Mouse (Mus musculus) ovary, postnatal 10 days (tissue): ENCODE measurements around the gene Spag9.
"Not testable (repeated sequence)": the region's sequence is repeated elsewhere in the genome, so short reads cannot be mapped to it uniquely, and the experiment has no call there.

Source experiments
- DNase-seq: peaks from one replicate; pipeline ENCODE4 v3.0.0; 2022; ENCODE audit warnings: low spot score

Gene Spag9

GRCm38 (mm10) chr11:94054176-94054575 is 58.3 kb downstream of the Spag9 start:
- DNase-seq, result no peak

DNA sequence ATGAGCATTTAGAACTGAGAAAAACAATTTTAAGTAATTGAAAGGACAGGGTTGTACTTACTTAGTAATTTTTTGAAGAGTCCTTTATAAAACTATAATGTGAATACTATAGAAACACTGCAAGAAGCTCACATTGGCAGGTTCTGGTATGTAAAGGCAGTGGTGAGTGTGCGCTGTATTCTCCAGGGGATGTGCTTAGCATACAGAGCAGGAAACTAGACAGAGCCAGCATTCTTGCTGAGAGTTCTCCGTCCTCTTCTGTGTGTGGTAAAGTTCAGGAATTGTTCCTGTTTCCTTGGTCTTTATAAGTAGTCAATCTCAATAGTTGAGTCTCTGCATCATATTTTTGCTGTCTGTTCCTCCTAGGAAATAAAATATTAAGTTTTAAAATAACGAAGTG is 59.0 kb downstream of the Spag9 start:
- DNase-seq, result no peak

DNA sequence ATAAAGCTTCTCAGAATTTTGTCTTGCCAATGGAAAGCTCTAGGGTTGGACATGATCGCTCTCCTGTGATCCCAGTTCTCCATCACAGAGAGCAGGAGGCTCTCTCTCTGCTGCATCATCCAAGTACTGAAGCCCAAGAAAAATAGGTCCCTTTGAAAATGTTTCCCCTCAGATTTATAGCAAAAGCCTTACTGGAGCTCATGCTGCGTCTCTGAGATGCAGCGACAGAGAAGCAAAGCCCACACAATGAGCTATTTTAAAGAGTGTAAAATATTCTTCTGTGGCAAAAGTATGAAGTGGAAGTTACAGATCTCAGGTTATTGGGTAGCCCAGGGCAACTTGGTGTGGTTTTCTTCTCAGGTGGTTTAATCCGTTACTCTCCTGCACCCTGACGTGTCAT is 68.0 kb downstream of the Spag9 start:
- DNase-seq, result no peak

GRCm38 (mm10) chr11:94070455-94070854 is 74.6 kb downstream of the Spag9 start:
- DNase-seq, result no peak

GRCm38 (mm10) chr11:94073283-94073682 is 77.4 kb downstream of the Spag9 start:
- no peak for DNase-seq

DNA sequence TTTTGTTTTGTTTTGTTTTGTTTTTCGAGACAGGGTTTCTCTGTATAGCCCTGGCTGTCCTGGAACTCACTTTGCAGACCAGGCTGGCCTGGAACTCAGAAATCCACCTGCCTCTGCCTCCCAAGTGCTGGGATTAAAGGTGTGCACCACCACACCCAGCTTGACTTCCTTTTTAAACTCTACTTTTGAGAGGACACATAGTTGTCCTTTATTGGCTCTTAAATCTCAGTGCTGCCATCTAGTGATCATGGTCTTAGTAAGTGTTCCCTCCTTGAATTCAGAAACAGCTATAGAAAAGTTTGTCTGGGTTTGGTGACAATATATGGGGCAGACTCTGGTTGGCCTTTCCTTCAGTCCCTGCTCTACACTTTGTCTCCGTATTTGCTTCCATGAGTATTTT is 91.1 kb downstream of the Spag9 start:
- DNase-seq, result not testable (repeated sequence)

DNA sequence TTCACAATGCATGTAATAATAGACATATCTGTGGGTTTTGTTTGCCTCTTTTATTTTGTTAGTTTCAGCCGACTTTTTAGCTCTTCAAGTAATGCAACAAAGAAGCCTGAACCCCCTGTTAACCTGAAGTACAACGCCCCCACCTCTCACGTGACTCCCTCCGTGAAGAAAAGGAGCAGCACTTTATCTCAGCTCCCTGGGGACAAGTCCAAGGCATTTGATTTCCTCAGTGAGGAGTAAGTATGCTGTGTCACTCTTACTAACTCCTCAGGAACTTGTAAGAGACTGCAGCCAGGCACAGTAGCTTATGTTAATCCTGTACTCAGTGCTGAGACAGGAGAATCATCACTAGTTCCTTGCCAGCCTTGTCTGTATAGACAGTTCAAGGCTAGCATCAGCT is 94.6 kb downstream of the Spag9 start:
- no peak for DNase-seq

DNA sequence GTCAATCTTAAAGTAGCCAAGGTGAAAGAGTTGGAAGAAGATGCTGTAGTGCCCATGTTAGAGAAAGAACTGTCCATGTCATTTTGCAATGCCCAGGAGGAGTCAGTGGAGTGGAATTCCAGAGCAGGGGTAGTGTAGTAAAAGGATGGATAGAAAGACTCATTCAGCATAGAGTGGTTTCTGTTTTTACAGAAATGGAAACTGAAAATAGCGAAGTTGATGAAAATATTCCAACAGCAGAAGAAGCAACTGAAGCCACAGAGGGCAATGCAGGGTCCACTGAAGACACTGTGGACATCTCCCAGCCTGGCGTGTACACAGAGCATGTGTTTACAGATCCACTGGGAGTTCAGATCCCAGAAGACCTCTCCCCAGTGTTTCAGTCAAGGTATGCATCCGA is 101.6 kb downstream of the Spag9 start:
- DNase-seq, result no peak

DNA sequence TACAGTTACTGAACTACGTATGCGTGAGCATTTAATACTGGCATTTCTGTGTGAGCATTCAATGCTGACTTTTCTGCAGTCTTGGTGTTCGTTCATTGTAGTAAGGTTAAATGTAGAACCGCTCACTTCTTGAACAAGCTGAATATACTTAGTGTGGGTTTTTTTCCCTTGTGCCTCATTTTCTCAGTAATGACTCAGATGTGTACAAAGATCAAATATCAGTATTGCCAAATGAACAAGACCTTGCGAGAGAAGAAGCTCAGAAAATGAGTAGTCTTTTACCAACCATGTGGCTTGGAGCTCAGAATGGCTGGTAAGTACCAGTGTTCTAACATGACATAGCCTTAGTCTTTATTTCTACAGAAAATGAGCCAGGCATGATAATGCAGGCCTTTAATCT is 102.9 kb downstream of the Spag9 start:
- no peak for DNase-seq

DNA sequence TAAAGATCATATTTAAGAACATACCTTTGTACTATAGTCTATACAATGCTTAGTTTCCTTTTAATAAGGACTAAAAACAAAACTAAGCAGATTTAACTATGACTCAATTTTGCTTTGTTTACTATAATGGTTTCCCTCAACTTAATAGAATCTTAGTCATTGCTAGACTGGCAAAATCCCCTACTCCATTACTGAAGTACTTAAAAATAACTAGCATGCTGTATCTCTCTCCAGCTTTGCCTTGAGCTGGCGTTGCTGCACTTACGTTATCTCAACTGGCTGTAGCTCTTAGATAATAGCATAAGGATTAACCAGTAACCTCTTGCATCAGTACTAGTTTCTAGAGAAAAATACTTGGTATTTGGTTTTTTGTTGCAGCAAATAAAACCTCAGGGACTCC is 117.9 kb downstream of the Spag9 start:
- DNase-seq, result no peak

GRCm38 (mm10) chr11:94115408-94115807 is 119.5 kb downstream of the Spag9 start:
- DNase-seq, result no peak

DNA sequence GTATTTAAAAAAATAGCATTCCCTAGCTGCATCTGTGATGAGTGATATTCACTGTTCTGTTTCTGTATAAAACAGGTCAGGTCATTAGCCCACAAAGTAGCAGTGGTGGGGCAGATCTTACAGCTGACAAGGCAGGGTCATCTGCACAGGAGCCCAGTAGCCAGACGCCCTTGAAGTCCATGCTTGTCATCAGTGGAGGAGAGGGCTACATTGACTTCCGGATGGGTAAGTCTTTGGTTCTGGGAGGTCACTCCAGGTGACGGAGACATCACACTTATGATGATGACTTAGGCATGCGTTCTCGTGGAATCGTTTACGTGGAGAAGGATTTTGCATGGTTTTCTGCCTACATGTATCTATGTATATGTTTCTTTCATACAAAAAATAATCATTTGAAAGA is 120.8 kb downstream of the Spag9 start:
- DNase-seq, result no peak

DNA sequence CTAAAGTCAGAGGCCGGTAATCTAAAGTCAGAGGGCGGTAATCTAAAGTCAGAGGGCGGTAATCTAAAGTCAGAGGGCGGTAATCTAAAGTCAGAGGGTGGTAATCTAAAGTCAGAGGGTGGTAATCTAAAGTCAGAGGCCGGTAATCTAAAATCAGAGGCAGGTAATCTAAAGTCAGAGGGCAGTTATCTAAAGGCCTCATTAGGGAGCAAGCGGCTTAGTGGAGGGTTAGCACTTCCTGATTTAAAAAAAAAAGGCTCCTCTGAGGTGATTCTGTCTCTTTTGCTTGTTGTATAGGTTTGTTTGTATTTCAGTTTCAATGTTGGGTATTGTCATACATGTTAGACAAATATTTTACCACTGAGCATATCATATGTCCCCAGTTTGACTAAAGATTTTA is 121.9 kb downstream of the Spag9 start:
- no peak for DNase-seq

DNA sequence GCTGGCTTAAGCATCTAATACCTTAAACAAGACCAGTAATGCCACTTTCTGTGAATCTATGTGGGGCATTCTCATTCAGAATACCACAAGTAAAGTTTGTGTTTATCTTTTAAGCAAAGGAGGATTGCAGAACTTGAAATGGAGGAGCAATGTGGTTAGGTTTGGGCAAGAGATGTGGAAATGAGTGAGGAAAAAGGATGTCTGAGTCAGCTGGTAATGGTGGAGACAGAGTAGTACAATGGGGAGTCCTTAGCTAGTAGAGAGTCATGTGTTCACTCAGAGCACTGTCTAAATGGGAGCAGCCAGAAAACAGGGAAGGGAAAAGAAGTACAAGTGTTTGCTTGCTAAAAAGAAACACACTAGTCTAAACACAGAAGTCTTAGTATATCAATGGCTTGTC is 122.7 kb downstream of the Spag9 start:
- no peak for DNase-seq

- DNase-seq, result no peak
These were observed 124.8 kb downstream of the Spag9 start for GRCm38 (mm10) chr11:94120690-94121089.

GRCm38 (mm10) chr11:94121501-94121900 is 125.6 kb downstream of the Spag9 start:
- no peak for DNase-seq

- DNase-seq, result no peak
These were observed 126.6 kb downstream of the Spag9 start for GRCm38 (mm10) chr11:94122341-94123030.

GRCm38 (mm10) chr11:94126701-94127100 is 130.8 kb downstream of the Spag9 start:
- no peak for DNase-seq

DNA sequence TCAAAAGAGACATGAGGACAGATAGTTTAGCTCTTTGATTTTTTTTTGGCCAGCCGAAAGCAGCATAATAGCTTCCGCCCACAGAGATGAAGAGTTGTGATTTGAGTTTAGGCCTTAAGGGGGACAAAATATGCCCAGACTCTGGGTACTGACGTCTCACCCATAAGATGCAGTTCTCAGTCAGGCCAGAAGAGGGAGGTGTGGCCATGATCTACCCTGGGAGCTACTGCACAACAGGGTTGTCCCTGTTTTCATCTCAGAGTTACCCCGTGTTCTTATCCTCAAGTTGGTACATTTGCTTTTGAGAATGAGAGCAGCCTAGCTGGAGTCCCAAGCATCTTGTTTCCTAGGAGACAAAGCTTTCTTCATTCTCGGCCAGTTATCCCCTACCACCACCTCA is 132.1 kb downstream of the Spag9 start:
- no peak for DNase-seq

GRCm38 (mm10) chr11:94128506-94128905 is 132.6 kb downstream of the Spag9 start:
- no peak for DNase-seq

- DNase-seq, result no peak
These were observed 133.6 kb downstream of the Spag9 start for GRCm38 (mm10) chr11:94129261-94130059.

DNA sequence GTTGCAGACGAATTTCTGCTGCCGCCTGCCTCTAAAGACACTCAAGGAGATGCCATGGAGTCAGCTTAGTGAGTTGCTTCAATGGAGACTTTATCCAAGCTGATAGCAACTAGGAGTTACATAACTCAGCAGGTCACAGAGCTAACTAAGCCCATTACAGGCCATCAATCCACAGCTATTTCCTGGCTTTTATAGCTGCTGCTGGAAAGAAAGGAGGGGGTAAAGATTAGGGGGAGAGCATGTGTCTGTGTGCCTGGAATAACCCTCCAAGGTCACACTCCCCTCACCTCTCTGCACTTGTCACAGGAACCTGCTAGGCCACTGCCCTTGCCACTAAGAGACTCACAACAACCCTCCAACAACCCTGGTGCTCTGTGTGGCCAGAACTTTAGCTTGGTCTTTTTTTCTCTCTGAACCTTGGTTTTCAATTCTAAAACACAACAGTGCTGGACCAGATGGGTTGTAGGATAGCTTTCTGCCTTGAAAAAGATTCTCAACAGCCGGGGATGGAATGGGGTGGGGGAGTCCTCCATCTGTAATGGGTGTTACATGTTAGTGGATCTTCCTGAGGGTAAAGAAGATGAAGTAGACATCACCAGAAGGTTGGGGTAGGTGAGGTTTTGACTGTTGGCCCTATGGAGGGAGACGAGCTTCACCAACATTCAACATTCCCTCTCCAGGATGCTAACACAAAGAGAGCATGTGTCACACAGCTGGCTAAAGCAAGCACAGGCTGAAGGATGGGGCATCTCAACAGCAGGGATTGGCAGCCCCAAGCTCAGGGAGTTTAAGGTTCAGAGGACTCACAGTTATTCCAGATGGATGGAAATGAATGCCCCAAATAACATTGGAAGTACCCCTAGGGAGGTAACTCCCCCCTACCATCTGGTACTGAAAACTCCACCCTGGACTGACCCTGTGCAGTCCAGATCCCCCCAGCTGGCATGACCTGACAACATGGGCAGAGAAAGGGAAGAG is 134.5 kb downstream of the Spag9 start:
- no peak for DNase-seq
